Mouse (Mus musculus): ENCODE results near the gene Unc13a.

Gene Unc13a

DNA sequence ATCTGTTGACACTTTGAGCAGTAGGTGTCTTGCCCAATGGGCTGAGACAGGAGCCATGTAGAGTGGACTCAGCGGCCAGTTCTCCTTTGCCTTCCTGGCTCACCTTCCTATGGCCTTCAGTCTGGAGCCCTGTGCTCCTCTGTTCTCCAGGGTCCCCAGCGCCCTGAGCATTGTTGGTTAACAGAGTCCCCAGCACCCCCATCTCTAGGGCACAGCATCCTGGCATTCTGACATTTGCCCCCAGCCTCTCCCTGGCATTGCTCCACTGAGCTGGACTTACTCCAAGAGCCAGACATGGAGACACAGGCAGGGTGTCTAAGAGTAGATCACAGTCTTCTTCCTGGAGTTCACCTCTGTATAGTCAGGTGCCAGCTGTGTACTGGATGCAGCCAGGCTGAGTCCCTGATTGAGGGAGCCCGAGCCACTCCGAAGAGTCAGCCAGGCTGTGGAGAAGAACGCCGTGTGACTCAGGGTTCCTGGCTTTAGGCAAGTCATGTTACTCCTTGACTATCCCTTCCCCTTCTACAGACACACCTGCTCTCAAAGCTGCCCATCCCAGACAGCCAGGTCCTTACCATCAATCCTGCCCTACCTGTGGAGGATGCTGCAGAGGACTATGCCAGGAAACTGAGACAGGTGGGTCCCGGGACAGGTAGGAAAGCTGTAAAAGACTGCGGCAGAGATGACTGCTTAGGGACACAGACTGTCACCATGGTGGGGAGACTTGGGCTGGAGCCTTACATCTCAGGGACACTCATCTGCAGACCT, 77.8 kb downstream of the Unc13a start:
- no peak for TF ChIP-seq GATA4 (IDR thresholded peaks at IDR 0.05; ENCODE audit: insufficient replicate concordance, low read length)

- TF ChIP-seq GATA4 (IDR thresholded peaks at IDR 0.05; ENCODE audit: insufficient replicate concordance, low read length) = no peak
These were observed 79.0 kb downstream of the Unc13a start for GRCm38 (mm10) chr8:71592374-71593170.

DNA sequence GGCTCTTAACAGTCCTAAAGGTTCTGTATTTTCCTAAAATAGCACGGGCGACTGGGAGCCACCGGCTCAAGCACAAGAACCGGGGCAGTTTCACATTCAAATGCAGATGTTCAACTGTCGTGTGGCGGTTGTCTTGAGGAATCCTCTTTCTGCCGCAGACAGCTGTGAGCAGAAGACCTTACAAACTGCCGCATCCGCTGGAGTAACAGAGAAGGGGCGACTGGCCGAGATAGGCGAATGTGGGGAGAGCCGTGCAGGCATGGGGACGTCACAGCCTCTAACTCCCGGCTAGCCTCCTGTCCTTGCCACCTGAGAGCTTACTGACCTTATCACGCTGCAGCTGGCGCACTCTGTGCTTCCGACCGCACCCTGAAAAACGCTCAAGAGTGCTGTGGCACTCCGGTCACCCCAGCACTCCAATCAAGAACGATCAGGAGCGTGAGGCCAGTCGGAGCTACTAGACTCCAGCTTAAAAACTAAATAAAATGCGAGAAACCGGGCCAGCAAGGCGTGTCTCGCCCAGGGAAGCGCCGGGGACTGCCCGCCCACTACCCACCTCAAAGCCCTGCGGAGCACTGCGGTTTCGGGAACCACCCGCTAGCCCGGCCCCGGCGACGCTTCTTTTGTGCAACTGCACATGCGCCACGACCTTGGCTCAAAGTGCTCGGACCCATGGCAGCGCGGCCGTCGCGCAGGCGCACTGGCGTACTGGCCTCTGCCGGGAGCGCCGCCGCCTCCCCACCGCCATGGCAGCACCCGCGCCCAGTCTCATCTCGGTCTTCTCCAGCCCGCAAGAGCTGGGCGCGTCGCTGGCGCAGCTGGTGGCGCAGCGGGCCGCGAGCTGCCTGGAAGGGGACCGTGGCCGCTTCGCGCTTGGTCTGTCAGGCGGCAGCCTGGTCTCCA, 79.8 kb downstream of the Unc13a start, which contains the start of gene Pgls:
Pgls (plus strand) TSS at position 706 of the 903 bp plus-strand sequence.
- no peak for TF ChIP-seq GATA4 (IDR thresholded peaks at IDR 0.05; ENCODE audit: insufficient replicate concordance, low read length)

DNA sequence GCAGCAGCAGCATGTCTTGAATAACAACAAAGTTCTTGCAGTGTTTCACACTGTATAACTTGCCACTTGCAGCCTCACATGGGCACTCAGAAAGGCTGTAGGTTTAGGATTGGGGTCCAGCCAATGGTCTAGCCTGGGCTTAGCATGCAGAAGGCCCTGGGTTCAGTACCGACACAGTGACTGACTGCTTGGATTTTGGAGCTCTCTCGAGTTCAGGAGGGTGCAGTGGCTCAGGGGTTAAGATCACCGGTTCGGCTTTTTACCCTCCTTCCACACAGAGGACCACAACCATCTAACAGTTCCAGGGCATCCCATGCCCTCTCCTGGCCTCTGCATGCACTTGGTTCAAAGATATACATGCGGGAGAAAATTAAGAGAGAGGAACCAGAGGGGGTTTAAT, 80.5 kb downstream of the Unc13a start:
- no peak for TF ChIP-seq GATA4 (IDR thresholded peaks at IDR 0.05; ENCODE audit: insufficient replicate concordance, low read length)

DNA sequence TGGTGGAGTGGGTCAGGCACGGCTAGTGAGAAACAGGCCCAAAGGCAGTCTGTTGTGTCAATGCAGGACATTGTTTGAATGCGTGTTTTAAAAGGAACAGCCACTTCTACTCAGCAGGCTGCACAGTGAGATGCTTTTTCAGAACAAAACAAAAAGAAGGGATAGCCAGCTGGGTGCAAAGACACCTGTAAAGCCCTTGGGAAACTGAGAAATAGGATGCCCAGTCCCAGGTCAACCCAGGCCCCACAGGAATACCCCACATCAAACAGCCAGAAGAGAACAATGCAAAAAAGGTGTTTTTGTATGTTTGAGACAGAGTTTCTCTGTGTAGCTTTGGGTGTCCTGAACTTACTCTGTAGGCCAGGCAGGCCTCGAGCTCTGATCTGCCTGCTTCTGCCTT, 82.8 kb downstream of the Unc13a start:
- no peak for TF ChIP-seq GATA4 (IDR thresholded peaks at IDR 0.05; ENCODE audit: insufficient replicate concordance, low read length)

DNA sequence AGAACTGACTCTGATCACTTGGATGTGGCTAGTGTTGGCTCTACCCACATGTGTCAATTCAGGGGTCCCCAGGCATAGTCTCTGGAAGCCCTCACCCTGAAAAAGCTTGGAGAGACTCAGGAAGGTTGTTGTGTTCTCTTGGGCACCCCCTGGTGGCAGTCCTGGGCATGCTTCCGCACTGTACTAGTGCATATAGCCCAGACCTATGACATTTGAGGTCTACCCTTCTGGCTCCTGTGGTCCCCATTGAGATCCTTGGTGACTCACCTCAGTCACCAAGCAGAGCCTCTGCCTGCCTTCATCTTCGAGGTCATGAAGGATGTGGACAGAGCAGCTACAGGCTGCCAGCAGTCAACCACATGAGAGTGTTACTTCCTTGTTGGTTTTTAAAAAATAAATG, 84.7 kb downstream of the Unc13a start:
- no peak for TF ChIP-seq GATA4 (IDR thresholded peaks at IDR 0.05; ENCODE audit: insufficient replicate concordance, low read length)

DNA sequence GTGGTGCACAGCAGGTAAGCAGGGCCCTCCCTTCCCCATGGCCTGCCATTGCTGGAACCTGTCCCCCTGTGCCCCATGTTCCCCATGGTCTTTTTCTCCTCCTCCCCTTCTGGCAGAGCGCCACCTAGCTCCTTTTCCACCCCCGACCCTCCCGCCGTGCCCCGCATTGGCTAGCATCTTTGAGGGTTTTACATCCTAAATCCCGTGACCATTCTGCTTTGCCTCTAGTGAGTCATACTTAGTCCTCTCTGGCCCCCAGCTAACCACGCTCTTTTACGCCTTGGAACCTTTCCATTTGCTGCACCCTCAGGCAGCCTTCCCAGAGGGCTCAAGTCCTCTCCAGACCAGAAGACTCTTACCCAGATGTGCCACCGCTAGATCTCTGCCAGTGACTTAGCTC, 91.4 kb downstream of the Unc13a start:
- no peak for TF ChIP-seq GATA4 (IDR thresholded peaks at IDR 0.05; ENCODE audit: insufficient replicate concordance, low read length)

DNA sequence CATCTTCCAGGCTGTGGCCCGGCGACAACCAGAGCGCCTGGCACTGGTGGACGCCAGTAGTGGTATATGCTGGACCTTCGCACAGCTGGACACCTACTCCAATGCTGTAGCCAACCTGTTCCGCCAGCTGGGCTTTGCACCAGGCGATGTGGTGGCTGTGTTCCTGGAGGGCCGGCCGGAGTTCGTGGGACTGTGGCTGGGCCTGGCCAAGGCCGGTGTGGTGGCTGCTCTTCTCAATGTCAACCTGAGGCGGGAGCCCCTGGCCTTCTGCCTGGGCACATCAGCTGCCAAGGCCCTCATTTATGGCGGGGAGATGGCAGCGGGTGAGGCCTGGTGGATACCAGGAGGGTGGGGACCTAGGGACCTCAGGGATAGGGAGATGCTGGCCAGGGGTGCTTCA, 92.1 kb downstream of the Unc13a start:
- no peak for TF ChIP-seq GATA4 (IDR thresholded peaks at IDR 0.05; ENCODE audit: insufficient replicate concordance, low read length)

- TF ChIP-seq GATA4 (IDR thresholded peaks at IDR 0.05; ENCODE audit: insufficient replicate concordance, low read length) = no peak
These were observed 92.5 kb downstream of the Unc13a start for GRCm38 (mm10) chr8:71579009-71579408.

DNA sequence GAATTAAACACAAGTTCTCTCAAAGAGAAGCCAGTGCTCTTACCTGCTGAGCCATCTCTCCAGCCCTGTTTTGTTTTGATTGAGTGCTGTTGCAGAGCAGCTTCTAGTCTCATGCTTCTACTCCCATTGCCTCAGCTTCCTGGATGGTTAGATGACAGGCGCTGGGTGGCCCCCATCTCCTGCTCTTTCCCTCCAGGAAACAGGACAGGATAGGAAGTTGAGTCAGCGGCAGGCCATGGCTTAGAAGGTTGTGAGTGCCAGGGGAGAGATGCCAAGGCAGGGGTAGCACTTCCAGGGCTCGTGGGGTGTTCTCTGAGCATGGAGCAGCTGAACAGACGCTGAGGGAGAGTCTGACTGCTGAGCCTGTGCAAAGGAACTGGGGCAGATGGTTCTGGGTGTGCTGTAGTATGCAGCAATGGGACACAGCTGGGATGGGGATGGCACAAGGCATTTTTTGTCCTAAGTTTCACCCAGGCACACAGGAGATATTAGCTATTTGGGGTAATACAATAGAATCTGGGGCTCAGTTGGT, 93.6 kb downstream of the Unc13a start:
- TF ChIP-seq GATA4 (IDR thresholded peaks at IDR 0.05; ENCODE audit: insufficient replicate concordance, low read length) = no peak

DNA sequence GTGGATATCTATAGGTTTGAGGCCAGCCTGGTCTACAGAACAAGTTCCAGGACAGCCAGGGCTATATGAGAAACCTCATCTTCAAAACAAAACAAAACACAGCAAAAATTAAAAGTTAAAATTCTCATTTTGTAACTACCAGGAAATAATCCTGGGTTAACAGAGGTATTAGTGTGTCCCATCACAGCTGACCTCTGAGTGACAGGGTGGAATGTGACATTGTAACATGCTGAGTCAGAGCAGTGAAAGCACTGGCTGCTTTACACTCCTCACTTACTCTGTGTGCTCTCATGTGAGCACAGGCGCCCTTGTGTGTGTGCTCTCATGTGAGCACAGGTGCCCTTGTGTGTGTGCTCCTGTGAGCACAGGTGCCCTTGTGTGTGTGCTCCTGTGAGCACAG, 96.5 kb downstream of the Unc13a start:
- no peak for TF ChIP-seq GATA4 (IDR thresholded peaks at IDR 0.05; ENCODE audit: insufficient replicate concordance, low read length)

DNA sequence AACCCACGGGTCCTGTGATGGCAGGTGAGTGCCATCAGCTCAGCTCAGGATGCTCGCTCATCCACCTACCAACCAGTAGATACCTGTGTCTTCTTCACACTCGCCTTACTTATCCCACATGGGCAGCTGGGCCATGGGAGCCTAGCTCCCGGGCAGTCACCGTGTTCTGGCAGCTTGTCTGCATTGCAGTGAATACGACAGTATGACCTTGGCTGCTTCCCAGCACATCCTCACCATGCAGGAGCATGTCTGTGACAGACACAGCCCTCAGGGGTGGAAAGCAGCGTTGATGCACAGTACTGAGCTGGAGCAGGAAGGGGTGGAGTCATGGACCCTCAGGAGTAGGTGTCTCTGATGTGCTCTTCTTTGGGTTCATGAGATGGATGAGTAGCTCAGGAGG, 97.1 kb downstream of the Unc13a start:
- TF ChIP-seq GATA4 (IDR thresholded peaks at IDR 0.05; ENCODE audit: insufficient replicate concordance, low read length) = no peak
